Mouse (Mus musculus): ENCODE results near the gene H2al1m.
"Not testable (repeated sequence)": the region's sequence is repeated elsewhere in the genome, so short reads cannot be mapped to it uniquely, and the experiment has no call there.

Gene H2al1m

DNA sequence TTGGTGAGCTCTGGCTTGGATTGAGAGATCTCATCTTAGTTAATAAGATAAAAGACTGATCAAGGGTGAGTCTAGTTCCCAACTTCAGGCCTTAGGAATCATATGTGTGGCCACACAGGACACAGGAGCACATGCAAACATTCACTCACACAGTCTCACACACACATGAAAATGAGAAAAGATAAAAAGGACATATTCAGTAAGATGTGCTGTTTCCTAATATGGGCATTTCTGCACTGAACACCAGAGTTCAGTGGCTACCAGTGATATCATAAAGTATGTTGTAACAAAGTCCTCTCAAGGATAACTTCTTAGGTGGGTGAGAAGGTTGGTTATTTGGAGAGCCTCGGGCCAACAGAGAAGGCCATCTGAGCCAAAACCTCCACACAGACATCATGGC lies at the start of gene H2al1m:
Gene H2al1m (plus strand): TSS at position 301 of the 400 bp plus-strand sequence.
- not testable (repeated sequence) for DNase-seq (ENCODE audit: low spot score)

DNA sequence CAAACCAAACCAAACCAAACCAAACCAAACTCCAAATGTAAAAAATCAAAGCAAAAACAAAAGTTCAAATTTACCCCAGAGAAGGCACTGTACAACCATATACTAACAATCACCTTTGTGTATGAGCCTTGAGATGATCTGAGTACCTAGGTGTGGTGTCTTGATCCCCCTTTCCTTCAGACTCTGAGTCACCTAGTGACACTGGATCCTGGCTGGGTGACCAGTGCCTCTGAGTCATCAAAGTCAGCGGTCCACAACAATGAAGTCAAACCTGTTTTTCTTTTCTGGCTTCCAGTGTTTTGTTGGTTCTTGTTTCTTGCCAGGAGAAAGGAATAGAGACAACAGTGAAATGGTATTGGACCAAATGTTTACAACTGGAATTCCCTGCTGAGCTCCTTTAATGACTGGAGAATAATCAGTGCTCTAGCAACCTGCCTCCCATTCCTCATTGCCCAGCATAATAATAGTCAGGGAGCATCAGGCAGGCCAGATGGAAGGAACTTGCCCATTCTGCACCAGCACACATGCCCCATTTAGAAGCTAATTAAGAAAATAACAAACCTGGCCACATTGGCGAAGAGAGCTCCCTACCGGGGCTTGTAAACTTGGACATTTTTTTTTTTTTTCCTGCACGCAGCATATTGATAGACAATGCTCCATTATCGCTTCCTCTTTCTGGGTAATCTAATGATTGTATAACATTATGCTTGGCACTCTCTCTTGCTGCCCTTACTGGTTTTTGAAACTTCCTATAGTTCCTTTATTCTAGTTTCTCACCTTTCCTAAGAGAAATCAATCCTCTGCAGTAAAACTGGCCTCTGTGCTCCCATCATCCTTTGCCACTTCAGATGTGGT lies 42.6 kb upstream of the H2al1m start:
- no peak for DNase-seq (ENCODE audit: low spot score)

DNA sequence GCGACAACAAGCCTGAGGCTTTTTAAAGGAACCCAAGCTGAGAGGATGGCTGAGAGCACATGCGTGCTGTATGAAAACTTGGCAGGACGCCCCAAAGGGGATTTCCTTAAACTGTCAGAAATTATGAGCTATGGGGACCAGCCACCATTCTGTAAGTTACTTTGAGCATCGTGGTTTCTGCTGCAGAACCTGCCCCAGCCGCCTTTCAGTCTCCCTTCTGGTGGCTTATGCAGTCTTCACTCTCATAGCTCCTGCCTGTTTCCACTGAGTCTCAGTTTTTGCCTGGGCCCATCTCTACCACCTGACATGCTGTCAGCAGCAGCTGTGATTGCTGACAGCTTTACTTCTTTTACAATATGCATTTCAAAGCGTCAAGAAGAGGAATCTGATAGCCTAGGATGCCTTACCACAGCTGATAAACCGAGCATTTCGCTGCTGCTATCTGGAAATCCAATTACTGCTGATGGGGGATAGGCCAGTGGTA lies 40.1 kb upstream of the H2al1m start:
- no peak for DNase-seq (ENCODE audit: low spot score)

DNA sequence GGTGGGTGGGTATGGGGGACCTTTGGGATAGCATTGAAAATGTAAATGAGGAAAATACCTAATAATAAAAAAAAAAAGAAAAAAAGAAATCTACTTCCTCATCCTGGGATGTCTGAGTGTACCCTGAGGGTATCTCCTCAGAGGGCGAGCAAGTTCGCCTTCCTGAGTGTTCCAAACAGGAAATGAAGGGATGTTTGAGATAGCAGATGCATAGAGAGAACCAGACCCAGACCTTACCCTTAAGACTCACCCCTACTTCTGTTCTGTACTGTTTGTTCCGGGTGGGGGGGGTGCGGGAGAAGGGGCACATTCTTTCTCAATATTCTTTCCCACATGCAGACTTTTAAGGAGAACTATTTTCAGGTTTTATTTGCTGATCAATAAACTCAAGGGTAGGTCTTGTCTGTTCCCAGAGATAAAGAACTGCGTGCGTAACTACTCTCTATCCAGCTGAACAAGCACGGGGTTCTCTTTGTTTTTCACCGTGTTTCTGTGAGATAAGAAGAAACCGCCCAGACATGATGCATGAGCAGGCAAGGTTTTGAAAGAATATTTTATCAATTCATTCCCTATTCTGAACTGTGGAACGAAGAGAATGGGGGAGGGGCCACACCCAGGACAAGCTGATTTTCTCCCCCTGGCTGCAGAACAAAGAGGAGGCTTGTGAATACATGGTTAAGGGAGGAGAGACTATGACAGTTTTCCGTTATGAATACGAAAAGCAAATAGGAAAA lies 38.8 kb upstream of the H2al1m start:
- DNase-seq (ENCODE audit: low spot score): no peak

DNA sequence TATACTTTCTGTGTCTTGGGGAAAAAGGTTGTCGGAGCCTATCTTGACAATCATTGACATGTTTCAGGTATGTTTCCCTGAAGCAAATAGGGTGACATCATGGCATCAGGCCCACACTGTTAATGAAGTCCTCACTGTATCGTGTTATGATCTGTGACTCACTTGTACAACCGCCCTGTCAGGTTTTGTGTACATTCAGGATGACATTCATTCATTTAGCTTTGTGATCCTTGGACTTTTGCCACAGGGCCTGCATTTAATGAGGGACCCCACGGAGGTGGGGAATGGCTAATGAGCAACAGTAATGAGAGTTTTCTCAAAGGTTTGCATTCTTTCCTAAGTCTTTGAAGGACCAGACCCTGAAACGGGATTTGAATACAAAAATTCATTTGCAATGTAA lies 34.7 kb upstream of the H2al1m start:
- no peak for DNase-seq (ENCODE audit: low spot score)

DNA sequence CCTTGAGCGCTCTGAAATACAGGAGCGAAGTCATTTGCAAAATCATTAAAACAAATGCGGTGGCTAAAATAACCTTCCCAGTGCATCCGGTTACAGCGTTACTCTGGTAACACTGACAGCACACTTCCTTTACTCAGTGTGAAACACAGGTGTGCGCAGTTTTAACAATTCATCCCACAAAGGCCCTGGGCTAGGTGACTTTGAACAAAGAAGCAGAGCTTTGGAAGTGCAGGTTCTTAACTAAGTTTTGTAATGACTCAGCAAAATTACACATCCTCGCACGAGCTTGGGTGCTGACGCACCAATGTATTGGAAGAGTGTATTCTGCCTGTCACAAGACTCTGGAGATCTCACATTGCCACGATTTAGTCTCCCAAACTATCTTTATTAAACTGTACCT lies 29.6 kb upstream of the H2al1m start:
- DNase-seq (ENCODE audit: low spot score): no peak

DNA sequence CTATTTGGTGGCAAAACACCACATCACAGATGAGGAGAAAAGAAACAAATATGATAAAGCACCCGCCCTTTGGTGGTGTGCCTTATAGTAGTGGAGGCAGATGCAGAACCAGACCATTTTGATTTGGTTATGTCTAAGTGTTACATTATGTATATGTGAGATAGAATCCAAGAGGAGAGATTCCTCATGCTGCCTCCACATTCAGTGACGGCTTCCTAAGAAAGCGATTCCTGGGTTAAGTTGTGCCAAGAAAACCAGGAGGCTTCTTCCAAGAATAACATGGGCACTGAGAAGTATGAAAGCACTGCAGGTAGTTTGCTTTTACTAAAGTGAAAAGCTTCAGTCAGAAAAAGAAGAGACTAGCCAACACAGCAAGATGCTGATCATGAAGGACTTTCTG lies 28.7 kb upstream of the H2al1m start:
- no peak for DNase-seq (ENCODE audit: low spot score)

DNA sequence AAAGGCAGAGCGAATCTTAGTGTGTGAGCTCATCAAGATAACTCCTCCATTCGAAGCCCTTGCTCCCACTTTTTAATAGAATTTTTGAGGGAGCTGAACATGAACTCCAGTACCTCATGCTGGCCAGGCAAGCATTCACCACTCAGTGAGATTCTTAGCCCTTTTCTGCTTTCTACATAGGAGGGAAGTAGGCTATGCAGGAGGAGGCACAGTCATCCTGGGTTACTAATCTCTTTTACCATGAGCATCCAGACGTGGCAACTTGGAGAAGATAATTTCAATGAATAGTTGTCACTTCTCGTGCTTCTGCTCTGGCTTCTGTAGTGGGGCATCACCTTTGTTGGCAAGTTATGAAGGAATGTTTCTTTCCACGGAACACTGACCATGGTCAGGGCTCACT lies 26.8 kb upstream of the H2al1m start, which contains the start of gene Gm14862:
Gene Gm14862 (minus strand): TSS at position 134 of the 400 bp plus-strand sequence.
- no peak for DNase-seq (ENCODE audit: low spot score)

DNA sequence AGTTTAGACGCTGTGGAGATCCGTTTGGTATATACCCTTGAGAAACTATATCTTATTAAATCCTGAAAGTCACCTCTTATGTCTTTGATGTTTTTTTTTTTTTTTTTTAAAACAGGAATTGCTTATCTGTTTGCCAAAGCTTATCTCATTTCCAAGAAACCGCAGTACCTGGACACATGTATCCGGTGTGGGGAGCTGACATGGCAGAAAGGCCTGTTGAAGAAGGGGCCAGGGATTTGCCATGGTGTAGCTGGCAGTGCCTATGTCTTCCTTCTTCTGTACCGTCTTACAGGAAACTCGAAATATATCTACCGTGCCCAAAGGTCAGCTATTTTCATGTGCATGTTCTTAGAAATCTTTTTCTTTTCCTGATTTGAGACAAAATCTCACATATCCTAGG lies 25.7 kb upstream of the H2al1m start:
- no peak for DNase-seq (ENCODE audit: low spot score)

DNA sequence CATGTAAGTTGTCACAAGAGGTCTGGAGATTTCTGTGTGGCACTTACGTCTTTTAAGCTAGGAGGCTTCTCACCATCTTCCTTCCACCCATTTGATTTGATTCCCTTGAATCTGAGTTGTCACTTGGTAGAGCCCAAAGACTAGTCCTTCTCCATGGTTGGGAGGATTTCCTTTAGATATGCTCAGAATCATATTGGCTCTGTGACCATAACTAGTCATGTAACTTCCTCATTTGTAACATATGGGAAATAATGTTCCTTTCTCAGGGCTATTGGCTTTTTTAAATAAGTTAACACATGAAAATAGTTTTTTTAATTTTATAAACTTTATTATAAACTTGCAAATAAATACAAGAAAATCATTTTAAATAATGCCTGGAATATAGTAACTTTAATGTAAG lies 24.3 kb upstream of the H2al1m start:
- no peak for DNase-seq (ENCODE audit: low spot score)

DNA sequence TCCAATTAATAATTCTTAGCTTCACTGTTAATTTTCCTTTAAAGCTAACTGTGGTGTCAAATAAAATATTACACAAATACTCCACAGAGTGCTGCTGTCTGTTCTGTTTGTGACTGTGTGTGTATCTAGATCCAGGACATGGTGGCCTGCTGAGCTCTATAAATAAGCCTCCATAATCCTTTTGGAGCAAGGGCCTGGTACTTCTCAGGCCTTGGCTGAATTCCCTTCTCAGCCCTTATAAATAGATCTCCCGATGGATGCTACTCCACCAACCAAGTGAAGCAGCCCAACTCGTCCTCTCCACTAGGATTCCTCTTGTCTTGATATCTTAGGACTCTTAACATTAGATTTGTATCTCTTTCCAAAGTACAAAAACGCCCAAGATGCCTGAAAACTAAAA lies 12.5 kb upstream of the H2al1m start:
- no peak for DNase-seq (ENCODE audit: low spot score)

DNA sequence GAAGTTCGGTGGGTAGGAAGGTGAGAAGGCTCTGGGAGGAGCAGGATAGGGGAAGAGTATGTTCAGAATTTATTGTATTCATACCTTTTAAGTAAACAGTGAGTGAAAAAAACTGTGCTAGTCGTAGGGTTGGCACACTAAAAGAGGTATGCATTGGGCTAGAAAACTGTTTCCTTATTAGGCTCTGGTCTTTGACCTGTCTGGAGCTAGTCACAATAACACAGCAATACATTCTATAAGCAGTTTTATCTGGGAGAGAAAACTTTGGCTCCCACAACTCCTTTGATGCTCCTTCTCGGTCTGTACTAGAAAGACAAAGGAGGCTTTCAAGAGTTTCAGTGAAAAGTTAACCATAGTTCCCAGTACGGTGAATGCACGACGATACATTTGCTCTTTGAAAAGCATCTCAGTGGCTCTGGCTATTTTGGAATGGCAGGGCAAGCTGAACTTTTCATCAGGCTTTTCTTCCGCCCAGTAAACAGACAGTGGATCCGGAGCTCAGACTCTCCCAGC lies 11.6 kb upstream of the H2al1m start:
- no peak for DNase-seq (ENCODE audit: low spot score)

DNA sequence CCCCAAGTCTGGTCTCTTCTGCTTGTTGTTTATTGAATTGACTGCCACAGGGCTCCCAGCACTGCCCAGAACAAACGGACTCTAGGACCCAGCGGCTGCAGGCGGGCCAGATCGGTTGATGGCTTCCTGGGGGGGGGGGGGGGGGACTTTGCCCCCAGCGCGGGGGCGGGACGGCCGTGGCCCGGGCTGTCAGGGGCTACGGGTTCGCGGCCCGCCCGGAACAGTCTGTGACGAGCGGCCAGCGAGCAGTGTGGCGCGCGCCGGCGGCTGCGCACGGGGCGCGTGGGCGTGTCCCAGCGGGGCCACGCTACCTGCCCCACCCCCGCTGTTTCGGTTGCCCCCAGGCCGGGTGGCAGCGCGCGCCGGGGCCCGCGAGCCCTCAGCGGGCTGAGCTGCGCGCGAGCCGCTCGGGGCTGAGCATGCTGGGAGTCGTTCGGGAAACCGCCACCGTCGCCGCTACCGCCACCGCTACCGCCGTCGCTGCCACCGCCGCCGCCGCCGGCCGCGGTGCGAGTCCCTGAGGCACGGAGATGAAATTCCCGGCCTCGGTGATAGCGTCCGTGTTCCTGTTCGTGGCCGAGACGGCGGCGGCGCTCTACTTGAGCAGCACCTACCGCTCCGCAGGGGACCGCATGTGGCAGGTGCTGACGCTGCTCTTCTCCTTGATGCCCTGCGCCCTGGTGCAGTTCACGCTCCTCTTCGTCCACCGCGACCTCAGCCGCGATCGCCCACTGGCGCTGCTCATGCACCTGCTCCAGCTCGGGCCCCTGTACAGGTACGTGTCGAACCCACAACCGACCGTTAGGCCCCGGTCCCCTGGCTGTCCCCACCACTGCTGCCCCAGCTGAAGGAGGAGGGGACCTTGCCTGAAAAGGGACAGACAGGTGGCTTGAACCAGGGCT lies 10.9 kb upstream of the H2al1m start, which contains the start of gene Xk:
Gene Xk (plus strand): TSS at position 297 of the 902 bp plus-strand sequence.
- no peak for DNase-seq (ENCODE audit: low spot score)

DNA sequence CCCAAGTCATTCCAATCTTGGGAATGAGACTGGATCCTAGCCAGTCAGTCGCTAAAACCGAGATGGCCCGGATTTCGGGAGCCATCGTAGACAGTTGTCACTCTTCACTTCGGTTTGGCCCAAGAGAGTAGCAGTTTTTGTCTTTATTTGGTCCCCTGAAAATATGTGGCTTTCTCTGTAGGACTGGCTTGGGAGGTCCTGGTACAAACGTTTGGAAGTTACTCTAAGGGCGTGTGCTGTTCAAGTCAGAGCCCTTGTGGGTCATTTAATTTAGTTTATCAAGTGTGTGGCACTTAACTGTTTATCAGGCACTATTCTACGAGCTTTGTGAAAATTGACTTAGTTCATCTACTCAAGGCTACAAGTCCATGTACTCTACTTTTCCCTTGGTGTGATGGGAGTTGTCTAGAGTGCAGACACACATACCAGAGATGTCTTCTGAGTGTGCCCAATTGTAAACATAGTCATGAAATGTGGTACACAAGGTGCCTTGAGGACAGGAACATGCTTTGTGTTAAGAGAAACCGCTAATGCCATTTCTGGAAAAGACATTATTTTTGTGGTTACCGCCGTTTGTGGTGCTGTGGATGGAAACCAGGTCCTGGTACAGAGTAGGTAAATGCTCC lies 10.1 kb upstream of the H2al1m start:
- DNase-seq (ENCODE audit: low spot score): no peak

DNA sequence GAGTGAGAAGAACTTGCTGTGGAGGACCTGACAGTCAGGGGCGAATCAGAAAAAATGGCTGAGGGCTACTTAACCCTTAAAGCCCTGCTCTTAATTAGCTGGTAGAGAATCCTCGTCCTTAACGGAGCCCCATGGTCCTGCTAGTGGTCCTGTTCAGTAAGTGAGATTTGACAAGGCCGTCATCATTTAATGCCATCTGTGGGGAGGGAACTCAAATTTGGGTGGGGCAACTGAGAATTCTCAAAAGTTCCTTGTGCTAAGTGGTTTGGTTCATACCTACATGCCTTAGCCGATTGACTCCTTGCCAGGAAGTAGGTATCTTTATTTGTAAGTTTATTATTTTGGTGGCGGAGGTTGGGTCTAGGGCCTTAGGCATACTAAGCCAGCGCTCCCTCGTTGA lies 9.2 kb upstream of the H2al1m start:
- no peak for DNase-seq (ENCODE audit: low spot score)

DNA sequence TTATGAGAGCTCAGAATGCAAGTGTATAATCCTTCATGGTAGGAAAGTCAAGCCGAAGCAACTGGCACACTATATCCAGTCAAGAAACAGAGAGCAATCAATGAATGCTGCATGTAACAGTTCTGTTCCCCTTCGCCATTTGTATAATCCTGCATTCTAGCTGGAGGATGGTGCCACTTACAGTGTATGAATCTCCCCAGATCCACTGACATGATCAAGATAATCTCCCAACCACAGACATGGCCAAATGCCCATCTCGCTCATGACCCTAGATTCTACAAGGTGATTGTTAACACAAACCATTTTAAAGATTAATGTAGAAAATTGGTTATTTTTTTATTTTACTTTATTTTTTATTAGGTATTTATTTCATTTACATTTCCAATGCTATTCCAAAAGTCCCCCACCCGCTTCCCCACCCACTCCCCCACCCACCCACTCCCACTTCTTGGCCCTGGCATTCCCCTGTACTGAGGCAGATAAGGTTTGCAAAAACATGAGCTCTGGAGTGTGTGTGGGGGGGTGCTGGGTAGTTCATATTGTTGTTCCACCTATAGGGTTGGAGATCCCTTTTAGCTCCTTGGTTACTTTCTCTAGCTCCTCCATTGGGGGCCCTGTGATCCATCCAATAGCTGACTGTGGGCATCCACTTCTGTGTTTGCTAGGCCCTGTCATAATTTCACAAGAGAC lies 9.7 kb downstream of the H2al1m start:
- not testable (repeated sequence) for DNase-seq (ENCODE audit: low spot score)

DNA sequence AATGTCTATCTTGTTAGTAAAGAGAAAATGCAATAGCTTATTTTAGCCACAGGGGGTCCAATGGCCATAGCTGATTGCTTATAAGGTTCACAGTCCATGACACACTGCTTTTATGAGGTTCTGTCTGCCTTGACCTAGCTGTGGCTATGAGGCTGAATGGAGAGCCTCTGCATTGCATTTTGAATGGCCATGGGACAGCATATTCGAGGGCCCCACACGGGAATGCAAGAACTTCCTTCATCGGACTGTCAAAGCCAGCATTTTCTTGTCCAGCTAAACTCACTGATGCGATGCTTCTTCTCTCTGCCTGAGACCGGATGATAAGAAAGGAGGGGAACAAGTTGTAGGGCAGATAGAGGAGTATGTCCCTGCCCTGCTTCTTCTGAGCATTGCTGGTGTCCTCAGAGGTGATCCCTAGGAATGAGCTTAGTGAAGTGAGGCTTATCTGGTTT lies 14.9 kb downstream of the H2al1m start:
- DNase-seq (ENCODE audit: low spot score): no peak

DNA sequence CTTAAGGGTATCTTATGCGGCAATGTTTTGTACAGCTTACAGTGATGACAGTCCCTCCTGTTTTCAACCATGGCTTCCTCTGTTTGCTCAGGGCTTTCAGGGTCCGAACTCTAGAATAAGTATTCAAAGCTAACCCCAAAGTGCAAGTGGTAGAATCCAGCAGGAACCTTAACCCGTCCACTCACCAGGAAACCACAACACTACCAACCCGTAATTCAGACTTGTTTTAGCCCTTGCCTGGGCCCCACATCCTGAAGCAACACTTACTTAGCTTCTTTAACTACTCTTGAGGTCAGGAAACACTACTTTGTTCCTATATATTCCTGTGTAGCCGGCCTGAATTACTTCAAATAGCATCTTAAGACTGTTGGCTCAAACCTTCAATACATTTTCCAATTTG lies 19.2 kb downstream of the H2al1m start:
- DNase-seq (ENCODE audit: low spot score): no peak

DNA sequence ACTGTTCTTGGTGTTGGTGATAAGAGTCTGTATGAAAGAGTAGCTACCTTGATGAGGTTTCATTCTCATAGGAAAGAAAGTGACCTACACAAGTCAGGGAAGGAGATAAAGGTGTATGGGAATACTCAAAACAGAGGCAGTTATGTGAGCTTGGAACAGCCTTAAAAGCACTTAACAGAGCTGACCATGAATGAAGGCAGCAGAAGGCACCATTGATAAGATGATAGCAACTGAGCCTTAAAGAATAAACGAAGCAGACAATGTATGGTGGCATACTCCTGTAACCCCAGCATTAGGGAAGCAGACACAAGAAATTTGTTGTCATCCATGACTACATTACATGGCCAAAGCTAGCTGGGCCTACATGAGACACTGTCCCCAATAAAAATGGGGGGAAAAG lies 19.9 kb downstream of the H2al1m start:
- DNase-seq (ENCODE audit: low spot score): no peak

DNA sequence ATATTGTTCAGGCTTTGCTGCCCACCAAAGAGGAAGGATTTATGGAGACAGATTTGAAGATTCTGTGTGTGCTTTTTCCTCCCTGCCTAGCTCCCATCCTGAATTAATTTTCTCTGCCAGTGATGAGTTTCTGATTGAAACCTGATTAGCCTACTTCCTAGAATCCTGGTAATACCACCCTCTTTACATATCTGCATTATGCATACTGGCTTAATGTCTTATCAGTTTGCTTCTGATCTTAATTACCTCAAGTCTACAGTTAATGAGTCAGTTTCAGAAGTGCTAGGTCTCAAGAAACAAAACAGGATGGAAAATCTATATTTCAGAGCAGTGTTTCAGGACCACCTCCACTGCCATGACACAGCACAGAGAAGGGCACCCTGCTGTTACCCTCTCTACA lies 32.9 kb downstream of the H2al1m start:
- DNase-seq (ENCODE audit: low spot score): not testable (repeated sequence)

DNA sequence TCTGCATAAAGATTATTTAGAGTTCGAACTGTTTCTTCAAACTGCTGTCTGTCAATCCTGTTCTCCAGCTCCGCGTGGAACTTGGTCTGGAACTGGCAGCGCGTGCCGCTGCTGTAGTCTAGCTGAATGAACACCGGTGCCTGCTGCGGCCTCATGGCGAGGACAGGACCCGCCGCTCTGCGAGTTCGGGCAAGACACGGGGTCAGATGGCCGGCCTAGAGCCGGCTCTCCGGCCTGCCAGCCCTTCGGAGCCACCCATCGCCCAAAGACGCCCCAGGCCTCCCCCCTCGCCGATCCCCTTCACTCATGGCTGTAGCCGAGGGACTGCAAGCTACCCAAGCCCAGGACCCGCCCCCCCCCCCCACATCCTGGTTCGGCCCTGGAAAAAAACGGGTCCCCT lies 44.4 kb downstream of the H2al1m start:
- not testable (repeated sequence) for DNase-seq (ENCODE audit: low spot score)

Data from MN1 (cell line).